Mouse (Mus musculus) gastrocnemius, adult 8-10 months (tissue): ENCODE measurements around the gene Xkr8. TPM values are rescaled to one million over a fixed set of nuclear protein-coding genes. Genes with fewer than 3 reads are reported as not detected.
"Not testable (repeated sequence)": the region's sequence is repeated elsewhere in the genome, so short reads cannot be mapped to it uniquely, and the experiment has no call there.

Experiments used
- DNase-seq, 2 experiments: peaks; one replicate each; pipeline ENCODE4 v3.0.0; 2022; ENCODE audit warnings: low spot score in 2 of 2
- total RNA-seq, 4 experiments: library from RNA; stranded (reverse); gene quantifications; 2 replicates each; pipeline ENCODE4 v1.2.4; 2022

Xkr8 gene
- total RNA-seq, 4 experiments from 2014 or later = 0.44 to 1.4 (median 1.1) TPM

DNA sequence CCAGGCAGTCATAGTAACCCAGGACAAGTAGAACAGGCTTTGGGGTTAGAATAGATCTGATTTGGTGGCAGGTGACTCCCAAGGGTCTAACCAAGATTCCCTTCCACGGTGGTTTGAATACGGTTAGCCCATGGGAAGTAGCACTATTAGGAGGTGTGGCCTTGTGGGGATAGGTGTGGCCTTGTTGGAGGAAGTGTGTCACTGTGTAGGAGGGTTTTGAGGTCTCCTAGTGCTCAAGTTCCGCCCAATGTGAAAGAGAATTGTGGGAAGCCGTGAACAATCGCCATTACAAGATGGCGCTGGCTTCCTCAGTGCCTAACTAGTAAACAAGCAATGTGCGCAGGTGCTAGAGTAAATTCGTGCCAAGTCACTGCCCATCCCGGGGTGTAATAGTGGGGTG, 4.8 kb upstream of the Xkr8 start:
- DNase-seq = not testable (repeated sequence)

DNA sequence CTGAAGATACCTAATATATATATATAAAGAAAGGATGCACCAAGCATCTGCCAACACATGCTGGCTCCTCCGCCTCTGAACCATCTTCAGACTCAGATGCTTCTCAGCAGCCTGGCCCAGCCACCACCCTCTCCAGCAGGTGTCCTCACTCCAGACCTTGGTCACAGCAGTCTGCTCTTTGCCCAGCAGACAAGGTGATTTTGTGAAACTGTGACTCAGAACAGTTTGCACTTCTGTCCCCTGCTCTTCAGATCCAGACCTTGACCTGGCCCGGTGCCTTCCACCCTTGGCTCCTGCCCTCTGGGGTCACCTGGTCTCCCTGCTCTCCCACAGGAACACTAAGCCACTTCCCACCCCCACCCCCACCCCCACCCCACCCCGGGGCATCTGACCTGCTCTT, 3.5 kb upstream of the Xkr8 start:
- no peak for DNase-seq

DNA sequence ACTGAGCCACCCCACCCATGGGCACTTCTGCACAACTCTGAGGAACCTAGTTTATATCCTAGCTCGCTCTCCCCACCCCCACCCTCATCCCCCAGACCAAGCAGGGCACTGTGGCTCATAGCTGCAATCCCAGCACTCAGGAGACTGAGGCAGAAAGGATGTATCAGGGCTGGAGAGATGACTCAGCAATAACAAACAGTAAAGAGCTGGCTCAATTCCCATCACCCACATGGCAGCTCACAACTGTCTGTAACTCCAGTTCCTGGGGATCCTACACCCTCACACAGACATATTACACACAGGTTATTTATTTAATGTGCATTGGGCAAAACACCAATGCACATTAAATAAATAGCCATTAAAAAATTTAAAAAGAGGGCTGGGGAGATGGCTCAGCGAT, 3.0 kb upstream of the Xkr8 start:
- DNase-seq = no peak

DNA sequence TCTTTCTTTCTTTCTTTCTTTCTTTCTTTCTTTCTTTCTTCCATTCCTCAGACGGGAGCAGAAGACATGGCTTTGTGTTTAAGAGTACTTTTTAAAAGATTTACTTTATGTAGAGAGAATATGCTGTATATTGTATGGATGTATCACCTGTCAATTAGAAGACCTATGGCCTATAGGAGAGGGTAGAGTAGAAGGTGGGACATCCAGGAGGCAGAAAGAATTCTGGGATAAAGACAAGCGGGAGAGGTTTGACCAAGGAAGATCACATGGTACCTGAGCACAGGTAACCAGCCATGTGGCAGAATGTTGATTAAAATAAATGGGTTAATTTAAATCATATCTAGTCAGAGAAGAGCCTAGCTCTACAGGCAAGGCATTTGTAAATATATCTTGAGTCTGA, 2.4 kb upstream of the Xkr8 start:
- no peak for DNase-seq

DNA sequence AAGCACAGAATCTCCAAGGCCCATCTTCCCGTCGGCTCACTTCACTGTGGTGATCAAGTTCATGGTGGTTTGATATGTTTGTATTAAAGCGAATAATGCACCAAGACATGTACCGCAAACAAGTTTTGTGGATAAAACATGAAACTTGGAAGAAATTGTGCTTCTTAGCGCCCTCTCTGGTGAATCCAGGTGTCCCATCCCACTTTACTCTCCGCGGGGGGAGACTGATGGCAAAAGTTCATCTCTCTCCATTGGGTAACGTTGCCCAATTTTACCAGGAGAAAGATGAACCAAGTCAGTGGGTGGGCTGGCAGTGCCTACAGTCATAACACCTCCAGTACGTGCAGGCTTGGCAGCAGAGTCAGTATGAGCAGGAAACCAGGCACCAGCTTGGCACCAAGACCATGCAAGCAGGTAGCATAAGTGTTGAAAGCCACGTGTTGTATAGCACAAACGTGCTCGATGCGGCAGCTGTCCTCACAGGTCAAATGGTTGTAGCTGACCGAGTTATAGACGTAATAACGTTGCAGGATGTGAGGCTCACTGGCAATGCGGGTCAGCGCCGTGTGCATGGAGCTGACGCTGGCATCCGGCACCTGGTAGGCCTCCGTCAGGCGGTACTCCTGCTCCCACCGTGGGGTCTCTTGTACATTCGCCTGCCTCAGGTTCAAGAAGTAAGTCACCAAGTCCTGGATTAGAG, 875 bp upstream of the Xkr8 start:
- no peak for DNase-seq

DNA sequence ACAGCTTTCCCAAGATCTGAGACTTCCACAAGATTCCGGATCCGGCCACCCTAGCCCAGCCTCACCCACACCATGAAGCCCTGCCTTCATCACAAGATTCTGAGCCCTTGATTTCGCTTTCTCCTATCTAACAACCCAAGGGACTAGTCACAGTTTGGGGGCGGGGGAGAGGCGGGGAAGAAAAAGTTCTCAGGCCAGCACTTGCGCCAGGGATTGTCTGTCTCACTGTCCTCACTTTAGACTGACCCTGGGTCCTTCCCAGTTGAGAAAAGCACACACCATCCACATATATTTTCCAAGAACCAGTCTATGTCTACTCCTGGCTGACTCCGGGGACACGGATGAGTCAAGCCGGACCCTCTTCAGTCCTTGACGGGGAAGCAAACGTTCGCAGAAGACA, 730 bp downstream of the Xkr8 start:
- DNase-seq = no peak

DNA sequence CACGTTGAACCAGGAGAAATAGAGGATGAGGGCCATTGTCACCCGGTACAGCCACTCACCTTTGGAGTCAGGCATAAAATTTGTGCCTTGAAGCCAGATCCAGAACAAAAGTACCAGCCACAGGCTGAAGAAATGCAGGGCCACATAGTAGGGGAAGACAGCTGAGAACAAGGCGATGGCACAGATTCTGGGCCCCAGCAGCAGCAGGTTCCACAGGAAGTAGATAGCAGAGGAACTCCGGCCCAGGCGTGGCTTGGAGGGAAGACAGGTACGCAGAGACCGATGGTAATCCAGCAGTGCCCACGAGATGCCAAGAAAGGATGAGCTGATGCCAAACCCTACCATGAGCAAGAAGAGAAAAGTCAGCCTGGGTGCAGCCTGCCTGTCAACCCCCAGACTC, 4.1 kb downstream of the Xkr8 start:
- DNase-seq = no peak

DNA sequence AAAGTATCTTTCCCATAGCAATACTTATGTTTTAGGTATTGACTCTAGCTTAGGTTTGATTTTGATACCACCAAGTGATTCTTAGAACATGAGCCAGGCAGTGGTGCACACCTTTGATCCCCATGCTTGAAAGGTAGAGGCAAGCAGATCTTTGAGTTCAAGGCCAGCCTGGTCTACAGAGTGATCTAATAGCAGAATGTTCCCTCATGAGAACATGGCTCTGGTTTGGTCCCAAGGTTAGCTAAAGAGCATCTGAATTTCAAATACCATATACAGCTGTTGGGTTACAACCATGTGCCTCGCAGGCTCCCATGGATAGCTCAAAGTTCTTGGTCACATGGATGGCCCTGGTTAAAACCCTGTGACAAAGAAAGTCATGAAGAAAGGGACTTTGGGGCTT, 14.1 kb downstream of the Xkr8 start:
- DNase-seq = no peak

DNA sequence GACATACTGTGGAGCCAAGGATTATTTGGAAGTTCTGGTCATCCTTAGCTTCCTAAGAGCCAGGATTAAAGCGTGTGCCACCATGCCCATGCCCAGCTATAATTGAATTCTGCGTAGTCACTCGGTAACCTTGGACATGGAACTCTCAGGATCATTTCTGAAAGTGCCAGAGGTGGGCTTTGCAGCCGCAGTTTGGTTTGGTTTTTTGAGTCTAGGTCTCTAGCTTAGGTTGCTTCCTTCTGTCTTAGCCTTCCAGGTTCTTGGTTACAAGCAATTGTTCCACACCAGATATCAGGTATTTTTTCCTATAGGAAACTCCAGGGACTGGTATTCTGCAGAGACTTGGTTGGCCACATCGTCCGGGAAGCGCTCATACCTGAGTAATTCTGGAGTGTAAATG, 19.2 kb downstream of the Xkr8 start:
- no peak for DNase-seq

DNA sequence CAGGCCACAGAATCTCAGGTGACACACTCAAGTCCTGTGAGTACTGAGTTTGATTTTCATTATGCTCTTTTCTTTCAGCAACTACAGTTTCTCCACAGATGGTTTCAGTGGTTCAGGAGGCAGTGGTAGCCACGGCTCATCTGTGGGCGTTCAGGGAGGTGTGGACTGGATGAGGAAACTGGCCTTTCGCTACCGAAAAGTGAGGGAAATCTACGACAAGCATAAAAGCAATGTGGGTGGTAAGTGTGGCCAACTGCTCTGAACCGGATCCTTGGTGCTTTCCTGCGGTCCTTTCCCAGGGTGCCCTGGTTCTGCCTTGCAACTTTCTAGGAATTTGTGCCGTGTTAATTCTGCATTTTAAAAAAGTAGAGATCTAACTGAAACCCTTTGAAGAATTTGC, 25.5 kb downstream of the Xkr8 start:
- no peak for DNase-seq

DNA sequence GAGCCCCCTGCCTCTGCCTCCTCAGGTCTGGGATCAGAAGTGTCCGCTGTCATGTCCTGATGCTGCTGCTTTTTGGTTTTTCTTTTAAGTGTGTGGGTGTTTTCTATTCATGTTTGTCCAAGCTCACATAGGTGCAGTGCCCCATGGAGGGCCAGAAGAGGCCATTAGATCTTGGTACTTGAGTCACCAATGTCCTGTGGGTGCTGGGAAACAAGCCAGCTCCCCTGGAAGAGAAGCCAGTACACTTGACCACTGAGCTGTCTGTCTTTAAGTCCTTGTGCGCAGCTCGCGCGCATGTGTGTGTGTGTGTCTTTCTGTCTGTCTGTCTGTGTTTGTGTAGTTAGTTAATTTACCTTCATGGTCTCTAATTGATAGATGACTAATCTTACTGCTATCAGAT, 30.3 kb downstream of the Xkr8 start:
- DNase-seq = no peak

DNA sequence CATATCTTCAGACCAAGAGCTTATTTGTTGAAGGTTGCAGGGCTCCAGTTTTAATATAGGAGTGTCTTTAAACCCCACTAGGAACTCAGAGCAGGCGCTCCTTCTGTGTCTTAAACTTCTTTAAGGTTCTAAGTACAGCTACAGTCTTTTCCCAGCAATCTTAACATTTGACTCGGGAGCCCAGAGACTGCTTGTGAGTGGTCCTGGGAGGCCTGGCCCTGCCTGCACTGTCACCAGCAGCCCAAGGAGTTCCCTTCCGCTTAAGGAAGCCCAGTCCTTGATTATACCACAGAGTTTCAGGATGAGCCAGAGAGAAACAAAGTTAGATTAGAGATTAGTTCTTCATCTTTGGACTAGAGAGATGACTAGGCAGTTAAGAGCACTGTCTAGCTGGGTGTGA, 39.0 kb downstream of the Xkr8 start:
- no peak for DNase-seq

DNA sequence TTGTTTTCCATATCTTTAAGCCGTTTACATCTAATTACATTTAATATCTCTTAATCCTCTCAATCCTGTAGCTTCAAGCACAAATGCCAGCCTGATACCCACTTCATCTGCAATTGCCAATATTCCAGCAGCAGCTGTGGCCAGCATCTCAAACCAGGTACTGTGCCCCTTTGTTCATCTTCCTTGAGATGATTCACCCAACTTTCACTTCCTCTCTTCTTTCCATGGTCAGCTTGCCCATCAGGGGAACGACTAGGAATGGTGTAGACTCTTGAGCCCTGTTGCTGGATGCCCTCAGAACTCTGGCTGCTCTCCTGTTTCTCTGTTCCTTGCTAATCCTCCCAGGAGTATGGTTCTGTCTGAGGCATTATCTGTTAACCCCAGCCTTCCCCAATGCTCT, 42.7 kb downstream of the Xkr8 start:
- no peak for DNase-seq

DNA sequence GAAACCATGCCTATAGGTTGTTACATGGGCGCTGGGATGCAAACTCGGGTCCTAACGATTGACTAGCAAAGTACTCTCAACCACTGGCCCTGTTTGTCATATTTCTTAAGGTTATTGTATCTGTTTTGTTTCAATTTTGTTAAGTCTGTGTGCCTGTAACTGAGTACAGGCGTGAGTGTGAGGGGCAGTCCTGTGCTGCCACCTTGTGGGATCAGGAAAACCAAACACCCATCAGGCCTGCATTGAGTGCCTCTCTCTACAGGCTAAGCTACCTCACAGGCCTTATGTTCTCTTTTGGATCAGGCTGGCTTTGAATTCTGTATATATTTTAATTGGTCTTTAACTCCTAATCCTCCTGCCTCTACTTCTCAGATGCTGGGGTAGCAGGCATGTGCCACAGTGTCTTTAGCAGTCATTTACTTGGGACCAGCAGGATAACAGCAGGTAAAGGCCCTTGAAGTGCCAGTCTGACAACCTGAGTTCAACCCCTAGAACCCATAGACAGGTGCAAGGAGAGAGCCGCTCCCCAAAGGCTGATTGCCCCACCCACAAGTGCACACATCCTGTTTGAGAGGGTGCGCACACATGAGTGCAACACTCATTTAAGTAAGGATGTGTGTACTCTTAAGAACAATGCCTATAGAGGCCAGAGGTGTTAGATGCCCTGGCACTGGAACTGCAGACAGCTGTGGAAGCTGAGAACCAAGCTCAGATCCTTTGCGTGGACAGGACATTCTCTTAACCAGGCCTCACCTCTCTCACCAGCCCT, 55.4 kb downstream of the Xkr8 start:
- DNase-seq = no peak

Other genes starting within 250 kb of the Xkr8 start
- 1 to 10 TPM; 2.1 to 2.5 (median 2.2) TPM for gene Sesn2, start 222.0 kb downstream of the Xkr8 start, total RNA-seq
- 10 to 100 TPM; 48.3 to 57.9 (median 49.7) TPM for gene Atpif1, start 198.9 kb downstream of the Xkr8 start, total RNA-seq
- gene Dnajc8, start 197.0 kb downstream of the Xkr8 start, total RNA-seq = 10 to 100 TPM; 34.4 to 50.4 (median 38.8) TPM
- gene Ptafr, start 168.5 kb downstream of the Xkr8 start, total RNA-seq = 1 to 10 TPM in 1 of 4 experiments, under 1 TPM in 3; 0.15 to 1.0 (median 0.50) TPM
- gene Eya3, start 93.6 kb downstream of the Xkr8 start, total RNA-seq = 10 to 100 TPM; 11.1 to 13.8 (median 12.1) TPM
- 1 to 10 TPM in 2 of 4 experiments, under 1 TPM in 1, not detected in 1; 0.56 to 1.5 (median 1.0) TPM for gene Smpdl3b, start 24.7 kb upstream of the Xkr8 start, total RNA-seq
- 10 to 100 TPM; 15.3 to 18.7 (median 17.6) TPM for gene Rpa2, start 35.8 kb upstream of the Xkr8 start, total RNA-seq
- gene Themis2, start 63.8 kb upstream of the Xkr8 start, total RNA-seq = under 1 TPM; 0.41 to 0.58 (median 0.50) TPM
- gene Ppp1r8, start 110.6 kb upstream of the Xkr8 start, total RNA-seq = 10 to 100 TPM; 11.9 to 16.5 (median 12.9) TPM
- 10 to 100 TPM; 26.7 to 28.9 (median 27.8) TPM for gene Stx12, start 152.0 kb upstream of the Xkr8 start, total RNA-seq
- gene Fam76a, start 190.0 kb upstream of the Xkr8 start, total RNA-seq = 10 to 100 TPM; 31.5 to 35.9 (median 33.8) TPM
- not detected for gene Fgr, start 241.5 kb upstream of the Xkr8 start, total RNA-seq